Mouse (Mus musculus) megakaryocyte, embryonic 14.5 days (primary cell): ENCODE measurements around the gene Prex1. TPM values are rescaled to one million over a fixed set of nuclear protein-coding genes. Genes with fewer than 3 reads are reported as not detected.

Source experiments
- H3K27me3 ChIP-seq: replicated peaks from 2 replicates; pipeline ENCODE3; 2012; ENCODE audit warnings: inconsistent platforms
- H3K36me3 ChIP-seq: replicated peaks from 2 replicates; pipeline ENCODE3; 2012; ENCODE audit warnings: low read length, inconsistent platforms, mixed read lengths
- H3K4me1 ChIP-seq: 2 replicates; pipeline ENCODE4 v1.6.1; 2012; ENCODE audit warnings: inconsistent platforms
- H3K4me3 ChIP-seq: replicated peaks from 2 replicates; pipeline ENCODE3; 2012; ENCODE audit warnings: moderate library complexity, mild to moderate bottlenecking, inconsistent platforms
- H3K9me3 ChIP-seq: 2 replicates; pipeline ENCODE4 v1.6.1; 2012; ENCODE audit warnings: inconsistent platforms
- FLI1 ChIP-seq: IDR thresholded peaks from 2 replicates; pipeline ENCODE4 v1.6.1; 2012; ENCODE audit warnings: low read length, inconsistent platforms, mixed read lengths
- GATA1 ChIP-seq: IDR thresholded peaks from 3 replicates; pipeline ENCODE4 v1.6.1; 2012; ENCODE audit warnings: mixed read lengths, low read length, inconsistent platforms, borderline replicate concordance
- polyA plus RNA-seq: library from polyadenylated mRNA; stranded (reverse); fragments of >175 nt; gene quantifications from 2 replicates; pipeline ENCODE4 v1.2.3, GENCODE M21; 2012; ENCODE audit warnings: low replicate concordance; ENCODE audit not compliant: insufficient read depth

Gene Prex1
- polyA plus RNA-seq, 1 experiment = 14.4 TPM

DNA sequence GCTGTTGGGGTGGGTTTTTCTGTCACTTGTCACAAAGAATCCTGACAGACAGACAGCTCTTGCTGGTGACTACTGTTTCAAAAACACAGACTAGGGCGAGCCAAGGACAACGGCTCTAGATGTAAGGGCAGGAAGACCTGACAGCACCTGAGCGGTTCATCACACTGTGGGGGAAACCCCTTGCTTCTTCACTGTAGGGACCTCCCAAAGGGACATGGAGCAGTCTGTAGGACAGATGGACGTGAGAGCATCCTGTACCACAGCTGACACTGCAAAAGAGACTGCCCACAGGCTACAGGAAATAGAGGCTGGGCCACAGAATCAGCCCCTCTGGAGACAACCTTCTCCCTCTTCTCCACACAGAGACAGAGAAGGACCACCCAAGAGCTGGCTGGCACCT, 20.2 kb downstream of the Prex1 start:
- Histone ChIP-seq H3K27me3 (peaks cover 66% of the 10 kb centered on the region), H3K36me3 (peaks cover 10% of the 10 kb centered on the region), H3K4me1 (peaks cover 27% of the 10 kb centered on the region), H3K4me3 (no peak overlapping the region), H3K9me3 (peaks cover 15% of the 10 kb centered on the region)
- no peak for TF ChIP-seq FLI1
- TF ChIP-seq GATA1 = no peak

GRCm38 (mm10) chr2:166691602-166692509, 21.8 kb downstream of the Prex1 start:
- TF ChIP-seq FLI1 (no peak), GATA1 (no peak)
- peaks cover 10% of the 10 kb centered on the region for H3K36me3 ChIP-seq

GRCm38 (mm10) chr2:166686917-166687316, 26.7 kb downstream of the Prex1 start:
- Histone ChIP-seq H3K9me3 (peaks cover 9% of the 10 kb centered on the region), H3K36me3 (no peaks in the 10 kb centered on the region), H3K4me1 (peaks cover 21% of the 10 kb centered on the region), H3K27me3 (peaks cover 86% of the 10 kb centered on the region), H3K4me3 (no peak overlapping the region)
- TF ChIP-seq FLI1 = no peak
- TF ChIP-seq GATA1 = no peak

More at GRCm38 (mm10) chr2:166691602-166692509, 21.8 kb downstream of the Prex1 start:
- H3K4me3 ChIP-seq = no peak overlapping the region
- H3K9me3 ChIP-seq = peaks cover 21% of the 10 kb centered on the region
- H3K4me1 ChIP-seq = peaks cover 22% of the 10 kb centered on the region
- peaks cover 67% of the 10 kb centered on the region for H3K27me3 ChIP-seq

GRCm38 (mm10) chr2:166685824-166686223, 27.8 kb downstream of the Prex1 start:
- Histone ChIP-seq H3K9me3 (peaks cover 9% of the 10 kb centered on the region), H3K4me1 (peaks cover 21% of the 10 kb centered on the region), H3K4me3 (no peak overlapping the region), H3K36me3 (no peaks in the 10 kb centered on the region), H3K27me3 (peaks cover 87% of the 10 kb centered on the region)
- TF ChIP-seq FLI1 = no peak

DNA sequence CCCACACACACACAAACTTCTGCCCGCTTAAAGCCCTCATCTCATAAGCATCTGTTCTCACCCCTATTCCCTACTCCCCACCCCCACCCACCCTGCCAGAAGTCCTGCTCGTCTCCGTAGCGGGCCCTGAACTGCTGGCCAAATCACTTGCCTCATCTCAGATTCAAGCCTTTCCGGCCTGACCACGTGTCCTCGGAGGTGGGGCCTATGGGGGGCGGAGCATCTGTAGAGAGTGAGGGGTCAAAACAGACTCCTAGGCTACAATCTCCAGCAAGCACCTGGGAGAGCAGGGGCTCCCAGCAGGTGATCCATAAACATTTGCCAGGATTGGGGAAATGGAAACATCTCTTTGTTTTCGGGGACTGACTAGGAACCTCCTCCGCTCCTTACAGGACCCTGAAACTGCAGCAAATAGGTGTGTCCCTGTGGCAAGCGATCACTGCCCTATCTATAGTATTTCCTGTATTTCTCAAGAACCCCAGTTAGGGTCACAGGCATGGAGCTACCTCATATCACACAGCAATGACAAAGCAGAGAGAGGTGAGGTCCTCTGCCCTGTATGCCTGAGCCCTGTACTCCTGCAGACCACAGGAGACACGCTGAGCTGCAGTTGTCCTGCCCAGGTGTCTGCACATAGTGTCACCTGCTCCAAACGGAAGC, 29.6 kb downstream of the Prex1 start:
- H3K4me1 ChIP-seq = peaks cover 21% of the 10 kb centered on the region
- H3K4me3 ChIP-seq = no peak overlapping the region
- TF ChIP-seq FLI1 (no peak), GATA1 (no peak)
- H3K36me3 ChIP-seq = no peaks in the 10 kb centered on the region
- H3K9me3 ChIP-seq = peaks cover 9% of the 10 kb centered on the region
- H3K27me3 ChIP-seq = peaks cover 94% of the 10 kb centered on the region

DNA sequence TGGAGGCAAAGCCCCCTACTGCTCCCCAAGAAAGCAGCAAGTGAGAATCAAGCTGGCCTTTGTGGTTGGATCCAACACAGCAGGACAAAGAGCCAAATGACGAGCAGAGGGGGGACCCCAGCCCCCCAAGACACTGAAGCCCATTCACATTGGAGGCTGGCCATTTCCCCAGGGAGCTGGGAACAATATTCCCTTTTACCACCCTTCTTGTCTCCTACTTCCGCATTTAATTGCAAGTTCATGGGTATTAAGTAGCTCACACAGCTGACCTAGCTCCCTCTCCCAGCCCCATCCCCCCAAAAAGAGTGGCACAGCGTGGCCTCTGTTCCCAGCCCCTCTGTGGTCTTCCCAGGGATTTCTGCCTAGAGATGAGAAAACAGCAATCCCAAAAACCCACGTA, 30.8 kb downstream of the Prex1 start:
- Histone ChIP-seq H3K4me1 (peaks cover 21% of the 10 kb centered on the region), H3K9me3 (peaks cover under 1% of the 10 kb centered on the region; the same call in 1 of the 2 replicates), H3K36me3 (no peaks in the 10 kb centered on the region), H3K27me3 (peaks cover 94% of the 10 kb centered on the region), H3K4me3 (no peak overlapping the region)
- TF ChIP-seq GATA1 (no peak), FLI1 (no peak)

DNA sequence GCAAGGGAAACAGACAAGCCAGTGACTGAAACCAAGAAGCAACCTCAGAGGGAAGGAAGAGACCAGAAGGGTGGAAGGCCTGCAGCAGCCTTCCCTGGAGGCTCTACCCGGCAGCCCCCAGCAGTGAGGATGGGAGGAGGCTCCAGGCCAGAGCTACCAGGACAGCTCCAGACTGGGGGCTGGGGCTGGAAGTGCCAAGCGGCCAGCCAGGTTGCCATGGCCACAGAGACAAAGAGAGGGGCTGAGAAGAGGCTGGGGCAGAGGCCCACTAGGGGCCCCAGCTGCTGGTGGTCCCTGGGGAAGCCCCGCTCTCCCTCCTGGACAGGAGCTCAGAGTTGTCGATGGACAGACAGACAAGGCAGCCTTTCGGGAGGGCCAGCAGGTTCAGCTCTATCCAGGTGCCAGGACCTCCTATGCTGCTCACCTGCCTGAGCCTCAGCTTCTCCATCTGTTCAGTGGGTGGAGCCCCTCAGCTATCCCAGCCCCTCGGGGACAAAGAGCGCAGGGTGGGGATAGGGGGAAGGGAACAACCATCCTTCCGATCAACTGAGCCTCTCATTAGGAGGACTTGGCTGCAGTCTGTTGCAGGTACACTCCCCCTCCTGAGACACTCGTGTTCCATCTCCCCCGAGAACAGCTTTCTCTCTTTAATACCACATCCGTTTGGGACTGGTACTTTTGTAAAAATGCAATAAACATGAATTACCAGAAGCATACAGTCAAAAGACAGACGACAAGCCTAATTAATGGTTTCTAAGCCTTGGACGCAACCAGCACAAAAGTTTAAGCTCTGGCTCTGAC, 34.5 kb downstream of the Prex1 start:
- peaks cover 29% of the 10 kb centered on the region for H3K4me1 ChIP-seq
- no peak overlapping the region for H3K4me3 ChIP-seq
- TF ChIP-seq GATA1 (no peak), FLI1 (no peak)
- H3K36me3 ChIP-seq = no peaks in the 10 kb centered on the region
- peaks cover 96% of the 10 kb centered on the region for H3K27me3 ChIP-seq
- H3K9me3 ChIP-seq = no peaks in the 10 kb centered on the region

DNA sequence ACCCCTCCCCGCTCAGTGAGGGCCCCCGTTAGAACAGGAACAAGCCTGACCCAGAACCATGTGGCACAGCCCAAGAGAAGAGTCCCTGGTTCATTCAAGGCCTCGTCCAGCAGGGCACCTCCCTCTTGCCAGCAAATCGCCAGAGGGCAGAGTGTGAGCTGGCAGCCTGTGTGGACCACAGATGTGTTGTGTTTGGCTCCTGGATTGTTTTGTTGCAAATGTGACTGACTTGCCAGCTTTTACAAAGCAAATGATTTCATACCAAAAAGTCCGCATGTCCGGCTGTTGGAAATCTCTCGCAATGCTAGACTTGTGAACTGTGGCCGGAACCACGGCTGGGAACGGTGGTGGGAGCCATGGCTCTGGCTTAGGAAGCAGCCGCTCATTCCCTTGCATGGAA, 36.7 kb downstream of the Prex1 start:
- Histone ChIP-seq H3K9me3 (no peaks in the 10 kb centered on the region), H3K27me3 (peaks cover 94% of the 10 kb centered on the region), H3K4me1 (peaks cover 41% of the 10 kb centered on the region), H3K4me3 (no peak overlapping the region), H3K36me3 (no peaks in the 10 kb centered on the region)
- no peak for TF ChIP-seq FLI1
- no peak for TF ChIP-seq GATA1

DNA sequence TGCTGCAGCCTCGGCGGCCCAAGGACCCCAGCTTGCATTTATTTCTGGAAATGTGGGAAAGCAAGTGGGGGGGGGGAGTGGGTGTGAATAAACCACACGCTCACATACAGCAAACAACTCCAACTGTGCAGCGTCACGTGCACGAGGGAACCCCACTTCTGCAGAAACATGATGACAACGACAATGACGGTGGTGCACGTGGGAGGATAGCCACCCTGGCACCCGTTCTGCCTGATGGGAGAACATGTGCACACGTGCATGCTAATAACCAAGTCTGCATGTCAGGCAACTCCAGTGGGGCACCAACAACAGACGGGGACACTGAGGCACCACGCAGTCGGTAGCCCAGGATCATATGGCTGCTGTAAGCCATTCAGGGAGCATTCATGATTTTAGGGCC, 37.1 kb downstream of the Prex1 start:
- TF ChIP-seq FLI1 = no peak
- Histone ChIP-seq H3K4me1 (peaks cover 45% of the 10 kb centered on the region), H3K4me3 (peak overlapping the region; percentile 50)

More for the DNA sequence above, 37.1 kb downstream of the Prex1 start:
- Histone ChIP-seq H3K36me3 (no peaks in the 10 kb centered on the region), H3K9me3 (no peaks in the 10 kb centered on the region), H3K27me3 (peaks cover 93% of the 10 kb centered on the region)
